Mouse (Mus musculus) olfactory bulb, adult 2 months (tissue): ENCODE results near the gene Xxylt1. TPM values are rescaled to one million over a fixed set of nuclear protein-coding genes. Genes with fewer than 3 reads are reported as not detected.

Experiments
- H3K27ac ChIP-seq: fragments of 200-500 bp; 2 replicates; pipeline ENCODE4 v1.5.1; 2012; ENCODE audit warnings: low read depth, low read length; ENCODE audit not compliant: insufficient read depth
- H3K4me1 ChIP-seq: fragments of 200-500 bp; 2 replicates; pipeline ENCODE4 v1.6.1; 2012; ENCODE audit warnings: low read length; ENCODE audit not compliant: control insufficient read depth, insufficient read depth
- H3K4me3 ChIP-seq: fragments of 200-500 bp; 2 replicates; pipeline ENCODE4 v1.5.1; 2012; ENCODE audit warnings: mild to moderate bottlenecking, low read depth, low read length, moderate library complexity; ENCODE audit not compliant: insufficient read depth
- CTCF ChIP-seq: fragments of 200-500 bp; IDR thresholded peaks from 2 replicates; pipeline ENCODE4 v1.5.1; 2012; ENCODE audit warnings: low read depth, mild to moderate bottlenecking, low read length, moderate library complexity; ENCODE audit not compliant: insufficient read depth
- POLR2A ChIP-seq: fragments of 200-500 bp; IDR thresholded peaks from 2 replicates; pipeline ENCODE4 v1.6.1; 2012; ENCODE audit warnings: mild to moderate bottlenecking, low read depth, low read length, moderate library complexity; ENCODE audit not compliant: insufficient read depth
- WGBS: fragments of 180-500 bp; shearing (Covaris S2); methylation state at CpG from one replicate; pipeline ENCODE4 v1.1.7; 2018; 5-methylcytosine and 5-hydroxymethylcytosine counted together
- polyA plus RNA-seq: library from polyadenylated mRNA; stranded (reverse); fragments of >200 nt; gene quantifications from 2 replicates; pipeline ENCODE4 v1.2.4, GENCODE M21; 2012; ENCODE audit warnings: low replicate concordance; ENCODE audit not compliant: missing spikeins, insufficient read depth, insufficient read length

Gene Xxylt1
- polyA plus RNA-seq, 1 experiment: not detected

DNA sequence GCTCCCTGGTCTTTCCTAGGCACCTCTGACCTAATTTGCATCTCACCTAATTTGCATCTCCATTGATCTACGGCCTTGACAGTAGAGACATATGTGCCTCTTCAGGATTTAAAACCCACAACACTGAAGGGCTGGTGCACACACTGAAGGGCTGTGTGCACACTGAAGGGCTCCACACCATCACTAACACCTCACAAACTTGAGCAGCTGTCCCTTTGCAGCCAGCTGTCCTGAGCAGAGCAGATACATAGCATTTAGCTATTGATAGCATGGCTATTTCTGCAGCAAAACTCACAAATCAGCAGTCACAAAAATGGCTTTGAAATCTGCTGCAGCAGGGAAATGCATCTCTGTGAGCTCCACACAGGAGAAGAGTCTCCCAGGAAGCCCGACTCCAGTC, 90.6 kb downstream of the Xxylt1 start:
- peaks cover 4% of the 10 kb centered on the region; the same call in 1 of the 2 replicates for H3K4me1 ChIP-seq
- H3K27ac ChIP-seq: no peak overlapping the region
- H3K4me3 ChIP-seq: no peak overlapping the region
- TF ChIP-seq CTCF: no peak
- no peak for TF ChIP-seq POLR2A
- WGBS: 77% methylated on average over 2 of the region's 2 CpGs

DNA sequence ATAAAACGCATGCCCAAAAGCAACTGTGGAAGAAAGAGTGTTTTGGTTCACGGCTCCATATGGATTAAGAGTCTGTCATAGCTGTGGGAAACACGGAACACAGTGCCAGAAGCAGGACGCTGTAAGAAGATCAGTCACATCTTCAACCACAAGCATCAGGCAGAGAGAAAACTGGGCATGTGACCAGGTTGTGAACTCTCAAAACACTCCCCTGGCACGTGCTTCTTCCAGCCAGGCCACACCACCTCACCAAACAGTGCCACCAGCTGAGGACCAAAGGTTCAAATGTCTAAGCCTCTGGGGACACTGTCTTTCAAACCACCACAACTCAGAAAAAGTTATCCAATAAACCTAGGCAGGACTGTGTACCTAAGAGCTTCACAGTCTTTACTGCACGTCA, 93.0 kb downstream of the Xxylt1 start:
- no peak for TF ChIP-seq POLR2A
- no peak for TF ChIP-seq CTCF
- Histone ChIP-seq H3K4me1 (peaks cover 12% of the 10 kb centered on the region), H3K4me3 (no peak overlapping the region), H3K27ac (no peak overlapping the region)
- WGBS: 86% methylated on average over 6 of the region's 6 CpGs

DNA sequence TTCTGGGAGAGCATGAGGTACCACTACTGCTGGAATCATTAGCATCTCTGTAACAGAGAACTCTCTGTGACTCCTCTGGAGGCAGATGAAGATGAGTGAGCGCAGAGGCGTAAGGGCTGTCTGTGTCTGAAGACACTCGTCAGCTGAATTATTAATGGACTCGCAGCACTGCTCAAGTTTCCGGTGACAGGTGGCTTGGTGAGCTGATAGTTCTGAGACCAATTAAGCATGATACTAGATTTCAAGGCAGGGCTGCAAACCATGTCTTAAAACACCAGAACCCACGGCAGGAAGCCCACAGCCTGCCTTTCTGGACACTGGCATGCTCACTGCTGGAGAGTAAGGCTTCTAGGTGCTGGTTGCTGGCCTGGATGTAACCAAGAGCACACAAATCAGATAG, 93.5 kb downstream of the Xxylt1 start:
- Histone ChIP-seq H3K4me1 (peaks cover 15% of the 10 kb centered on the region), H3K27ac (no peak overlapping the region), H3K4me3 (no peak overlapping the region)
- 87% methylated on average over 6 of the region's 6 CpGs for WGBS
- TF ChIP-seq CTCF: no peak
- no peak for TF ChIP-seq POLR2A

DNA sequence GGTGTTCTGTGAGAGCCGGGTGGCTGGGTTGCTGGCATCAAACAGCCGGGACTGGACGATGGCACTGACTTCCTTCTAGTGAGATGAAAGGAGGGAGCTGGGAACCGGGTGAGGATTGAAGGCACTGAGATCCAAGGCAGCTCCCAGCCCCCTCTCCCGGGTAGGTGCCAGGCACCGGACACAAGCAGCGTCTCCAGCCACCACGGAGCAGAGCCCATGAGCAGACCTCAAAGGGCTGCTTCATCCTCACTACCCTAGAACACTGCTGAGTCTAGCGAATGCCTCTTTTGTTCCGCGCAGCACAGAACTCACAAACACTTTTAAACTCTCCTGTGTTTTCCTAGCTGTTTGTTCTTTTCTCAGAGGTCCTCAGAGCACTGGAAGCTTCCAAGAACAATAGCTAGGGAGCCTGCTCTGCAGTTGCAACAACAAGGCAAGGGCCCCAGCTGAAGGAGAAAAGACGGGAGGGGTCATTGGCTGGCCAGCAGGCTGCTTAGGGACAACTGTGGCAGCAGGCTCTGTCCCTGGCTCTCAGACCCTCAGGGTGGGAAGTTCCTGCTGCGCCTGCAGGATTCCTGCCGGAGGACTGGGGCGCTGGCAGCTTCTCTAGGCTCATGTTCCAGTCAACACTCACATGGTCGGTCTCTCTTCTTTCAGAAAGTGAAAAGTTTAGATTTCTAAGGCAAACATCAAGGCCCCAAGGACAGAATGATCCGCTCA, 96.2 kb downstream of the Xxylt1 start:
- no peak for TF ChIP-seq POLR2A
- no peak for TF ChIP-seq CTCF
- no peak overlapping the region for H3K4me3 ChIP-seq
- peaks cover 15% of the 10 kb centered on the region for H3K4me1 ChIP-seq
- 59% methylated on average over 17 of the region's 17 CpGs for WGBS
- H3K27ac ChIP-seq: no peak overlapping the region

DNA sequence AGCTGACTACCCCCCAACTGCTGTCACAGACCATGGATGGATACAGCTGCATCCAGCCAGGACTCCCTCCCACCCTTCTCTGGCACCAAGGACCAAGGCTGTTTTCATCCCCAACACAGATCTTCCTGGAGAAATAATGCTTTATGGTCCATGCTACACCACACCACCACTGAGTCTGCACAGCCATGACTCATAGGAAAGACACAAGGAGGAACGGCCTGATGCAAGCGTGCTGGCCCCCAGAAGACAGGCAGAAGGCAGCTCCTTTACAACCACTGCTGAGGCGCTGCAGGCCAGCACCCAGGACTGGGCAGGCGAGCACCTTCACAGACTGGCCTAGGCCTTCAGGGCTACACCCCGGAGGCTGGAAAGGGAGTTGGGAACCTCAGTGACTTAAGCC, 97.1 kb downstream of the Xxylt1 start:
- Histone ChIP-seq H3K4me1 (peaks cover 15% of the 10 kb centered on the region), H3K4me3 (no peak overlapping the region), H3K27ac (no peak overlapping the region)
- TF ChIP-seq POLR2A (no peak), CTCF (no peak)
- WGBS: 76% methylated on average over 5 of the region's 5 CpGs

DNA sequence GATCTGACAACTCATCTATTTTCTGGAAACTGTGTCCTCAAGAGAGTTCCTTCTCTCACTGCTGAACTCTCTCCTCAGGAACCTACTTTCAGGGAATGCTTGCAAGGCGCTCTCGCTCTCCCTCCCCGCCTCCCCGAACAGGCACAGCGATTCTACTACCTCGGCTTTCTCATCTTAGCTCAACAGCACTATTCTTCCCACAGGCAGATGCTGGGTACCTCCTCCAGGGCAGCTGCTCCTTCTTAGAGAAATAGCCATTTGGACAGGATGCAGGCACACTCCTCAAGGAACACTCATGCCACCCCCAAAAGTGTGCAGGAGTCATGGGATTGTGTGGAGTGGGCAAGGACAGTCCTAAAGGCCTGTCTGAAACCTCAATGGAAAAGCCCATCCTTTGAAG, 97.5 kb downstream of the Xxylt1 start:
- no peak for TF ChIP-seq POLR2A
- no peak for TF ChIP-seq CTCF
- WGBS: 74% methylated on average over 6 of the region's 6 CpGs
- H3K4me1 ChIP-seq: peaks cover 15% of the 10 kb centered on the region
- H3K27ac ChIP-seq: no peak overlapping the region
- H3K4me3 ChIP-seq: no peak overlapping the region

DNA sequence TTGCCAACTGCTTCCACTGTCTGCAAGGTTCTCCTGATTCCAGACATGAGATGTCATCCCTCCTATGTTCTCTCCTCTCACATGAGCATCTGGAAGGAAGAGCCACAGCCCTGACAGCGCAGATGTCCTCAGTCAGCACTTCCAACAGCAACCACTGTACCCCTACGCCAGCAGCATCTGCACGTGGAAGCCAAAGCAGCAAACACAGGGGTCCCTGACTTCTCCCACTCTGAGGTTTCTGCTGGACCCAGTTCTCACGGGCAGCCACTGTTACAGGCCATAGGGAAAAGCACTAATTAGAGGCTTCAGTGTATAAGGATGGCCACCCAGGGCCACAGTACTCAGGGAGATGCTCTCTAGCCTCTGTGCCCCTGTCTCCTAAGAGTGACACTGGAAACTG, 98.0 kb downstream of the Xxylt1 start:
- Histone ChIP-seq H3K27ac (no peak overlapping the region), H3K4me1 (peaks cover 15% of the 10 kb centered on the region), H3K4me3 (no peak overlapping the region)
- WGBS: 71% methylated on average over 4 of the region's 4 CpGs
- TF ChIP-seq POLR2A: no peak
- no peak for TF ChIP-seq CTCF

DNA sequence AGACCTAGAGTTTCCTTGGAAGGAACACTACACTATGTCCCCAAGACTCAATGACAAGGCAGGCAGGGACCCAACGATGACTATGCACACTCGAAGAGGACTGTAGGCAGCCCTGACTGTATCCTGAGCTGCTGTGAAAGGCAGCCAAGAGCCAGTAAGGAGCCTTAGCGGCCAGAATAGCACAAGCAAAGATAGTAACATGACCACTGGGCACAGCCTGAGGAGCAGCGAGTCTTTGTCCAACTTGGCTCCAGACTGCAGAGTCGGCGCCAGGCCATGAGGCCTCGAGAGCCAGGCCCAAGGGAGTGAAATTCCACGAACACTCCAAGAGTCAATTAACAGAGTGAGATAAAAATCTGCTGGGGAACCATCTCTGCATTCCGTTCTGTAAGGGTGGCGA, 99.9 kb downstream of the Xxylt1 start:
- TF ChIP-seq CTCF: no peak
- no peak for TF ChIP-seq POLR2A

DNA sequence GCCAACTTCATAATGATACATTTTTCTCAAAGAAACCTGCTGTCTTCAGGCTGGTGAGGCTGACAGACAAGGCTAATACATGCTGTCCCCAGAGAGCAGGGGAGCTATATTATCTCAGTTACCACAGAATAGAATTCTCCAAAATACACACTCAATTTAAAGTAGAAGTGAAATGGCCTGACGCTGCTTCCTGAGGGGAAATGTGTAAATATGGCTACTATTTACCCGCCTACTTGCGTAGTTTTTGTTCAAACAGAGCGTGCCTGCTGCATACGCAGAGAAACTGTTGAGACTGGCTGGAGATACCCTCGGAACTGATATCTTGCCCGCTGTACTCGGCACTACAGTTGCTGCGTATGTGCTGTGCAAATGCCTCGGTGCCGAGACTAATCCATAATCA, 101.3 kb downstream of the Xxylt1 start:
- peaks cover 20% of the 10 kb centered on the region for H3K4me1 ChIP-seq
- no peak overlapping the region for H3K4me3 ChIP-seq
- no peak overlapping the region for H3K27ac ChIP-seq
- 94% methylated on average over 11 of the region's 11 CpGs for WGBS
- TF ChIP-seq POLR2A: no peak
- TF ChIP-seq CTCF: no peak

More for the DNA sequence above, 99.9 kb downstream of the Xxylt1 start:
- no peak overlapping the region for H3K27ac ChIP-seq
- no peak overlapping the region for H3K4me3 ChIP-seq
- WGBS: 77% methylated on average over 10 of the region's 10 CpGs
- peaks cover 20% of the 10 kb centered on the region for H3K4me1 ChIP-seq
